Comparison of ENCODE assay signal across 9 mouse cellular contexts in genomic region chr4:149564452-149565407, GRCm38 (mm10). TPM values are rescaled to one million over a fixed set of nuclear protein-coding genes. Genes with fewer than 3 reads are reported as not detected.
DNase-seq lines count a peak whose midpoint lies in the region; ATAC-seq and TF ChIP-seq lines count a peak whose summit lies in the region.
"Had no signal": no experiment of that assay in that cellular context is flagged by ENCODE, and none has a peak within 500 bp of the region (broad histone marks: within the 10 kb centered on the region; RNA-seq: fewer than 3 reads in every experiment).

No protein-coding gene starts in this region.

- H3K36me3 ChIP-seq in ES-Bruce4 (ENCODE audit: control insufficient read depth, insufficient read depth, low read length, poor library complexity, severe bottlenecking), result no peaks in the 10 kb centered on the region
- no peaks in the 10 kb centered on the region for H3K36me3 ChIP-seq in forebrain, embryonic 11.5 days (ENCODE audit: control insufficient read depth, insufficient read depth, low read length)
- H3K36me3 ChIP-seq in small intestine, adult 2 months (ENCODE audit: control insufficient read depth, insufficient read depth, low read length), result no peaks in the 10 kb centered on the region
- H3K36me3 ChIP-seq: liver, embryonic 15.5 days had no signal

- no peak overlapping the region for H3K9ac ChIP-seq in ES-Bruce4 (ENCODE audit: low read depth, poor library complexity, severe bottlenecking)
- no peak overlapping the region for H3K9ac ChIP-seq in forebrain, embryonic 11.5 days (ENCODE audit: low read length)
- H3K9ac ChIP-seq: liver, embryonic 15.5 days had no signal

- TF ChIP-seq CTCF in ES-Bruce4 (IDR thresholded peaks at IDR 0.05; ENCODE audit: low read depth, low read length), result peak; percentile 39
- peak; percentile 17; the same call in 1 of the 2 replicates for TF ChIP-seq CTCF in small intestine, adult 2 months (IDR thresholded peaks at IDR 0.05; ENCODE audit: extremely low read depth, insufficient read length, insufficient replicate concordance, low read depth, low read length)

- 72% methylated on average over 20 of the region's 20 CpGs for WGBS in forebrain, embryonic 11.5 days
- WGBS in small intestine, adult 2 months, result 56% methylated on average over 20 of the region's 20 CpGs

- no peak overlapping the region for H3K4me3 ChIP-seq in ES-Bruce4 (ENCODE audit: low read depth, low read length)
- H3K4me3 ChIP-seq in forebrain, embryonic 11.5 days (ENCODE audit: low read depth, low read length), result no peak overlapping the region
- H3K4me3 ChIP-seq in small intestine, adult 2 months (ENCODE audit: low read depth, low read length), result no peak overlapping the region
- H3K4me3 ChIP-seq: liver, embryonic 15.5 days had no signal

- peak; percentile 75 to 86 for DNase-seq in adrenal gland, postnatal 36 days
- peak; percentile 78 for DNase-seq in forebrain, embryonic 11.5 days (ENCODE audit: low spot score)
- peak; percentile 85 to 87 for DNase-seq in heart, postnatal 14 days
- DNase-seq in kidney, postnatal 36 days, result peak; percentile 85 to 90
- peak; percentile 90 for DNase-seq in lung, postnatal 14 days
- DNase-seq in thymus, postnatal 14 days, result no peak

- no peak for TF ChIP-seq EP300 in ES-Bruce4 (IDR thresholded peaks at IDR 0.05; ENCODE audit: insufficient read depth, low read depth, low read length)

- no peaks in the 10 kb centered on the region for H3K27me3 ChIP-seq in ES-Bruce4 (ENCODE audit: control insufficient read depth, insufficient read depth, low read length, poor library complexity, severe bottlenecking)
- H3K27me3 ChIP-seq in forebrain, embryonic 11.5 days (ENCODE audit: control insufficient read depth, insufficient read depth, low read length), result no peaks in the 10 kb centered on the region
- no peaks in the 10 kb centered on the region for H3K27me3 ChIP-seq in small intestine, adult 2 months (ENCODE audit: control insufficient read depth, insufficient read depth, low read length)

- no peak for TF ChIP-seq POLR2A in ES-Bruce4 (IDR thresholded peaks at IDR 0.05; ENCODE audit: insufficient read depth, low read length)
- no peak for TF ChIP-seq POLR2A in small intestine, adult 2 months (IDR thresholded peaks at IDR 0.05; ENCODE audit: low read depth, low read length)

- H3K9me3 ChIP-seq in ES-Bruce4 (replicated peaks; ENCODE audit: control insufficient read depth, insufficient read depth, low read length, poor library complexity, severe bottlenecking), result no peaks in the 10 kb centered on the region
- no peaks in the 10 kb centered on the region; the same call in 1 of the 2 replicates for H3K9me3 ChIP-seq in forebrain, embryonic 11.5 days (ENCODE audit: control insufficient read depth, low read length)
- H3K9me3 ChIP-seq: liver, embryonic 15.5 days had no signal

- peaks cover 9% of the 10 kb centered on the region for H3K4me1 ChIP-seq in ES-Bruce4 (ENCODE audit: control insufficient read depth, insufficient read depth, low read length)
- H3K4me1 ChIP-seq in forebrain, embryonic 11.5 days (replicated peaks; ENCODE audit: control insufficient read depth, insufficient read depth, low read length), result peaks cover 18% of the 10 kb centered on the region
- peaks cover 41% of the 10 kb centered on the region for H3K4me1 ChIP-seq in small intestine, adult 2 months (ENCODE audit: control insufficient read depth, insufficient read depth, insufficient read length, low read length)

- H3K4me2 ChIP-seq in forebrain, embryonic 11.5 days (ENCODE audit: low read depth, low read length, severe bottlenecking), result no peak overlapping the region
- H3K4me2 ChIP-seq: liver, embryonic 15.5 days had no signal

- intact Hi-C loops in heart, postnatal 14 days (cut with DNase I), result no loop called here

- no peak overlapping the region for H3K27ac ChIP-seq in ES-Bruce4 (ENCODE audit: insufficient read depth, low read length)
- peak overlapping the region; percentile 39; the same call in 1 of the 2 replicates for H3K27ac ChIP-seq in forebrain, embryonic 11.5 days (ENCODE audit: low read depth, low read length)
- no peak overlapping the region for H3K27ac ChIP-seq in small intestine, adult 2 months (ENCODE audit: insufficient read depth, low read depth, low read length)
- H3K27ac ChIP-seq: liver, embryonic 15.5 days had no signal

- ATAC-seq in forebrain, embryonic 11.5 days (replicated peaks; ENCODE audit: low FRiP score), result peak; percentile 43; the same call in 1 of the 2 replicates

RNA-seq across cellular contexts. Expression of gene Clstn1, which starts 21.5 kb away (rescaled TPM):
- polyA plus RNA-seq in ES-Bruce4 (2011; ENCODE audit: insufficient read depth, insufficient read length, low read depth, missing spikeins), result 59.2 and 60.5 TPM in 2 replicates
- 10 to 100 TPM; 92.4 to 97.7 TPM for total RNA-seq in adrenal gland, postnatal 36 days (2021)
- polyA plus RNA-seq in forebrain, embryonic 11.5 days (2014; fragmentation: Nextera tagmentation; extraction: Ambion mirVana), result 48.1 and 48.4 TPM in 2 replicates
- 10 to 100 TPM; 76.7 to 82.1 TPM for total RNA-seq in heart, postnatal 14 days (2021)
- polyA plus RNA-seq in small intestine, adult 2 months (2012; rRNA removed), result 35.6 and 76.4 TPM in 2 replicates

RNA-seq across cellular contexts. Expression of gene Ctnnbip1, which starts 46.7 kb away (rescaled TPM):
- polyA plus RNA-seq in ES-Bruce4 (2011; ENCODE audit: insufficient read depth, insufficient read length, low read depth, missing spikeins), result 14.0 and 14.4 TPM in 2 replicates
- 10 to 100 TPM; 21.0 to 39.0 TPM for total RNA-seq in adrenal gland, postnatal 36 days (2021)
- 71.7 and 72.1 TPM in 2 replicates for polyA plus RNA-seq in forebrain, embryonic 11.5 days (2014; fragmentation: Nextera tagmentation; extraction: Ambion mirVana)
- 10 to 100 TPM; 42.9 to 44.5 TPM for total RNA-seq in heart, postnatal 14 days (2021)
- 10.8 and 27.2 TPM in 2 replicates for polyA plus RNA-seq in small intestine, adult 2 months (2012; rRNA removed)
